Mouse (Mus musculus): ENCODE measurements around the gene Ptprg. TPM values are rescaled to one million over a fixed set of nuclear protein-coding genes. Genes with fewer than 3 reads are reported as not detected.

Ptprg gene
- total RNA-seq, 2 experiments from 2014 or later = 69.3 to 72.5 TPM

DNA sequence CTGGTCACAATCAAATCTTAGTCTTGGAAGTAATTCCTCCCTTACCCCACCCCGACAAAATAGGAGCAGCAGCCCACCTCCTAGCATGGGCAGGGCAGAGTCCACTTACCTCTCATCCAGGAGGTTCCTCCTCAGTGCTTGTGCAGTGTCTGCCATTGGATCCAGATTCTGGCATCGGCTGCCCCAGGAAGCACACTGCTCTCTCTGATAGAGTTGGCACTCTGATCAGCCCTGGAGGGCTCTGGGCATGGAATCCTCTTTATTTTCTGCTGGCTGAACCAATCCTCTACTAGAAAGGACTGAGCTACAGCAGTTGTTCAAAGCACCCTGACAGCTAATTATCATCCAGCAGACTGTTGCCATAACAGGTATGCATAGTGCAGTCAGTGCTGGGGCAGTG is 272.2 kb downstream of the Ptprg start:
- no peak for DNase-seq

DNA sequence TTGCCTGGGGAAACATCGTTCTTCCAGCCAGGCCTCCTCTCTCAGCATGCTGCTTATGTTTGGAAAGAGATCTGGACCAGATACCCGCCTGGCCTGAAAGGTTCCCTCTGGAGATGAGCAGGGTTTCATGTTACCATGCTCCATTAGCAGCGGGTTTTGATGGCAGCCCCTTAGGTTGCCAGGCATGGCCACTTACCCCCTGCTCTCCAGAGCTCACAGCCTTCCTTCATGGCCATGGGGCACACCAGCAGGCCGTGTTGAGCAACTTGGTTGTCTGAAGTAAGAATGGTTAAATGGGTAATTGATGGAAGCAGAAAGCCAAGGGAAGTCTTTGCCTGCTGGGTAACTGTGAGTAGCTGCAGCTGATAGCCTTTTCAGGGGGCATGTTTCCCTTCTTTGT is 274.8 kb downstream of the Ptprg start:
- no peak for DNase-seq

DNA sequence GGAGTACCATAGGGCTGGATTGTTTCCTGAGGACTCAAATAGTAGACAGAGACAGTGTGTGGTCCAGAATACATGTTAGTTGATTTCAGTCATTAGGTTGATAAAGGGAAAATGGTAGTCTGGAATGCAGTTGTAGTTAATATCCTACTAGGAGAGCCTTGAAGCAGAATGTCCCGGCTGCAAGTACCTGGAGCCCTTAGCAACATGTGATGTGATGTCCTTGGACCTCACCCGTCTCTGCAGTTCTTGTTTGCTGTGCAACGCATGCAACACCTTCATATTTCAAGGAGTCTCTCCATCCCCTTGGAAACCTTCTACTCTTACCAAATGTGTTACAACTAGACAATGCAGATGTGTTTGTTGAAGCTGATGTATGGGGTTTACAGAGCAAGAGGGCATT is 280.3 kb downstream of the Ptprg start:
- DNase-seq = no peak

DNA sequence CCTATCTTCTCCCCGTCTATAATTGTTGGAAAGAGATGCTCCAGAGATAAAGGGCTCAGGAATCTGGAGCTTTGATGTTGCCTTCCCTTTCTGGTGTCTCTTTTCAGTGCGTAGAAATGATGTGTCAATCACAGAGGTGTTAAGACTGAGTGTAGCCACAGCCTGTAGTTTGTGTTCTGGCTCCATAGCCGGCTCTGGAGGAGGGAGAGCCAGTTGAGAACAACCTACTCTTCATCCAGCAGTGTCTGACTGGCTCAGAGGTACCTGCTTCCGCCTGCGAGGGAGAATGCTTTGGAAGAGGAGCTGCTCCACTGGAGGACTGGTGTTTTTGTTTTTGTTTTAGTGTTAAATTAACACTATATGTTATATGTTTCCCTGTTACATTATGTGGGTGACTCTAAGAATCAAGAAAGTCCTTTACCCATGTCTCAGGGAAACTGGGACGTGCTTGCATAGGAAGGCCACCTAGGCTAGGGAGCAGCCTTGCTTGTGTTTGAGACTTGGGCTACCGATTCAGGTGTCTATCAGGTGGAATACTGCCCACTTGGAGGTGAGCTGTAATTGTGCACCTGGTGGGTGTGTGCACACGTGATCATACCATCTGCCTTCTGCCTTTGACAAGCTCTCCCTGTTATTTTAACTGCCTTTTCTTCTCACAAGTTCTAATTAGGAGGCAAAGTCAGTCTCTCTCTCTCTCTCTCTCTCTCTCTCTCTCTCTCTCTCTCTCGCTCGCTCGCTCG is 282.5 kb downstream of the Ptprg start:
- DNase-seq = no peak

DNA sequence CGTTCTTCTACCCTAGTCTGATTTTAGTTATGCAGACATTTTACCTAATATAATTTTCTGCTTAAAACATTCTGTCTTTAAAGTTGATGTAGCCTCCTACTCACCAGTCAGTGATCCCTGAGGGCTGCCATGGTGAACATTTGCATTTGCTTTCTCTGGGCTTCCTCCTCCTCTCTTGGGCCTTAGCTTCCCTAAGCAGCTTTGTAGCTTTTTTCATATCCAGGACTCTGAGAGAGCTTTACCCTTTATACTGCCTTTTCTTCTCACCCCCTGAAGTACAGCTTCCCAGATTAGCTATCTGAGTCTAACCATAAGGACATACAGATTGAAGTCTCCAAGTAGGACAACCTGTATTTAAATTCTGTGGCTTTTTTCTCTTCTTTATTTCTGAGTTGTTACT is 284.4 kb downstream of the Ptprg start:
- no peak for DNase-seq

DNA sequence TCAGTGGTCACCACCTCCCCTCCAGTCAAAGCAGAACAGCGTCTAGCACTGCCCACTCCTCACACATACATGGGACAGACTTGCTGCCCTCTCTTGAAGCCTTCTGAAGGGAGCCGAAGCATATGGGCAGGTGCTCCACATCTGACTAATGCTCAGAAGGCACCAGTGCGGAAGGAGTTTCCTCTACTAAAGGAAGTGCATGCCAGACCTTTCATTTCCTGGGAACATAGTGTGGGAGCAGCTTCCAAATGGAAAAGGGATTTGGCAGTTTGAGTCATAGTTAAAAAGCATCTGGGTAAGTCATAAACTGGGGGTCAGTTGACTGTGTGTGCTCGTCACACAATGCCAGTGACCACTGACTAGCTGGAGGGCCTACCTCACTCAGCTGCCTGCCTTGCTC is 288.3 kb downstream of the Ptprg start:
- no peak for DNase-seq

DNA sequence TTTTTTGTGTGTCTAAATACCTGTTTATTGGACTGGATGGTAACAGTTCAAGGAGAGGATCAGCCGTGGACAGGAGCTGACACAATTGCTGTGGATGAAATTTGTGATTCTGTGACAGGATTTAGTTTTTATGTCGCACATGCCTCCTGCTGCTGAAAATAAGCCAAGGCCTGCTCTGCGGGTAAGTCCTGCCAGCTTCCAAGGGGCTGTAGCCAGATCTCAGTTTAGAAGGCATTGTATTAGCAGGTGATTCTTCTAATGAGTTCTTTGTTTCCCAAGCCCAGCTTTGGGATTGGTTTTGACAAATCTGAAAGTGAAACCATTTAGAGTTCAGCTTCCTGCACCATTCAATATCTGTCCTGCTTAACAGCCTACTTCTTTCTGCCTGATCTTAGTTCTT is 299.6 kb downstream of the Ptprg start:
- DNase-seq = no peak

DNA sequence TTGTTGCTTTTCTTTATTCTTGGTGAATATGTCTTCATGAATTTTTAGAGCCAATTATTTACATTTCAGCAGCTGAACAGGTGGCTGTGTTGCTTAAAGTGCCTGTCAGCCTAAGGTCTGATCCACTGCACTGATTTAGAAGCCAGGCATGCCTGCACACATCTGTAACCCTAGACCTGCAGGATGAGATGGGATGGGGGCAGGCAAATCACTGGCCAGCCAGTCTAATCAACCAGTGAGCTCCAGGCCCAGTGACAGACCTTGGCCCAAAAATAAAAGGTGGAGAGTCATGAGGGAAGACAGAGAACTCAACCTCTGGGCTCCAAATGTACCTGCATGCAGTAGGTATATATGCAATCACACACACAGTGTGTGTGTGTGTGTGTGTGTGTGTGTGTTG is 302.2 kb downstream of the Ptprg start:
- no peak for DNase-seq

DNA sequence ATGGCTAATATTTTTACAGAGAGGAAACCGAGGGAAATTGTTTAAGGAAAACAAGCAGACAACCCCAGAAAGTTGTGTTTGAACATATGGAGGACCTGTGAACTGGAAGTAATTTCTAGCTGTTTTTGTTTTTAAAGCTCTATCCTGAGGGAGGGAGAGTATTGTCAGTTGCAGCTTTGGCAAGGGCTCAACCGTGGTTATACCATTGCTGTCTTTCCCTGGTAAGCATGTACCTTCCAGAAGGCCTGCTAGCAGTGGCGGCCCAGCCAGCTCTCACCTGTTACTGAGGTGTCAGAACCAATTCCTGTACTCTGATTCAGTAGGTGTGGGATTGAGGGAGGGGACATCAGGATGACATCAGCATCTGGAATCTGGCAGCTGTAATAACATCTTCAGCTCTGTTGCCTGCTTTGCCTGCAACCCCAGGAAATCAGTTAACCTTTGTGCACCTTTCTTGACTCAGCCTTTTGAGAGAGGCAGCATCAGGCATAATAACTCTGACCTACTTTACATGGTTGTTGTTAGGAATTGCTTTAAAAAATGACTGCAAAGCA is 304.7 kb downstream of the Ptprg start:
- no peak for DNase-seq

DNA sequence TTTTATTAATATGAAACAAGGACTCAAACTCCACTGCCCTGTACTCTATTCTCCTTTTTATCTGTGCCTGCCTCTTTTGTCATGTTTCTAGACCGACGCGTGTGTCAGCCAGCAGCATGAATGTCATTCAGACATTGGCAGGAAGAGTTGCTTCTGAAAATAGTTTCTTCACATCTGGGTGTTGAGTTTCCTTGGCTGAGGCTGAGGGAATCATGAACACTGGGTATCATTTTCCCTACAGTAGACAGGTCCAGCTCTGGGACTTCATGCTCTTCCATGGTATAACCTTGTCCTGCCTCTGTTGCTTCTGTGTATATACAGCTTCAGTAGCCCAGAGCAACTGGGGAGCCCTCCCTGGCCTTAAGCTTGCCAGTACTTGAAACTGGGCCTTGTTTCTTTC is 310.0 kb downstream of the Ptprg start:
- DNase-seq = peak; percentile 45

DNA sequence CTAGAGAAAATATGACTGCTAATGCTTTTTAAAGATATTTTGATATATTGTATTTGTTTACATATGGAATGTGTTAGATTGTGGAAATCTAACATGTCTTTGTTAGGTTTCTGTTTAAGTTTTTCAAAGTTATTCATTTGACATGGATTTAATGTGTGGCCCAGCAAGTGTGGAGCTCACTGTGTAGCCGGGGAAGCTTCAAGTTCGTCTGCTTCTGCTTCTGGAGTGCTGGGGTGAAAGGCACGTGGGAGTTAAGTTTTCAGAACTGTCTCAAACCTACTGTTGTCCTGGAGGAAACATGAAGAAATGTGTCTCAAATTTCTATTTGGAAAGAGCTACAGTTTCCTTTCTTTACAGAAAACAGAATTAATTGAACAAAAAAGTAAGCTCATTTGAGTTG is 311.5 kb downstream of the Ptprg start:
- no peak for DNase-seq

DNA sequence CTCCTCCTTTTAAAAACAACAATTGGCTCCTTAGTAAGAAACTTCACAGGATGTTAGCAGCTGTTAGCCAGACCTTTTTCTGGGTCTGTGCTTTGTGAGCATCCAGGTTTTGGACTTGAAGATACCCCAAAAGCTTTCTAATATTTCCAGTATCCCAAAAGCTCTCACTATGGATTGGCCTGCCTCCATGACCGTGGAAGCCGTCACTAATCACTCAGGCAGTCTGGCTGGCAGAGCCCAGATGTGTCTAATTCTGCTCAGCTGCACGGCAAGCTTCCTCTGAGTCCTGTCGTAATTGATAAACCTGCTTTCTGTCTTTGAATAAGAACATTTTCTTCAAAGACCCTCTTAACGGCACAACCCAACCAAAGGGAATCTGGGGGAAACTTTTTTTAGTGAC is 312.0 kb downstream of the Ptprg start:
- DNase-seq = no peak

DNA sequence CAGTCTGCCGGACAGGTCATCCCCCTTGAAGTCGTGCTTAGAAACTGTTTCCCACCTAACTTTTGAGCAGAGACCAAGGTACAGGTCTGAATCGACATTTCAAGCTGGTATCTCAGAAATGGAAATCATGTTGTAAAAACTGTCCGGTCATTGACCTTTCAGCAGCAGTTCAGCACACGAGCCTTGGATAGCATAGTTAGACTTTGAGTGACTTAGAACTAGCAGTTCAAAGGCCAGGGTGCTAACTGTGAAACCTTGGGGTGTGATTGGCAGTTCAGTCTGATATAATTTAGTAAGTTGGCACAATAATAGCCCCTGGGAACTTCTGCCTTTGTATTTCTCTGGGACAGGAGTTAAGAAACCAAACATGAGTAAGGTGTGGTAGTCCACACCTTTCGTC is 312.5 kb downstream of the Ptprg start:
- DNase-seq = no peak

DNA sequence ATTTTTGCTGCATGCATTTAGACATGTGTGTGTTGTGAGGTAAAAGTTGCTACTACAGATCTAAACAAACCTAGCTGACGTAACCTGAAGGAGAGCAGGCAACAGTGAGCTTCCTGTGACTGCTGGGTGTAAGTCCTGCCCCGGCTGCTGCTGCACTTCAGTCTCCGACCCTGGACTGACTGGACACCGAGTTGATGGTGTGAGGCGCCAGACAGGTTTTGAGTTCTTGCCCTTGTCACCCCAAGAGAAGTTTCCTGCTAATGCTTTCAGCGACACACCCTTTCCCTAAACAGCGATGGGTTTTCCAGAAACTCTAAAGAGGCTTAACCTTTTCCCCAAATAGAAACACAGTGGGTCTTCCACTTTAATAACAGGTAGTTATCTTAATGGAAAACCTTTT is 313.1 kb downstream of the Ptprg start:
- no peak for DNase-seq

DNA sequence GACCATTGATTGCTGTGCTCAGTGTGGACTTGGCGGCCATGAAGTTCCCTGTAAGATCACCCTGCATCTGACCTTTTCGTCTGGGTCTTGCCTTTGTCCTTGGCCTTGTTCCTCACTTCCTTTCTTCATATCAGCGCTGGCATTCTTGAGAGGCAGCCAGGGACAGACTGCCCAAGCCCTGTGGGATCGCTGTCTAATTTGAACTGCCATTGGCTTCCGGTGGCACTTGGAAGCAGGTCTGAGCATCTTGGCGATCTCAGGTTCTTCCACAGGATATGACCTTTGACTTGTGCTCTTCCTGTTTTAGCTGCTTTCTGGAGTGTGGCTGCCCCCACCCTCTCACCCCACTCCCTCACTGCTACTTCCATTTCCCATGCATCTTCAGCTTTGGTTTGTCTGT is 315.3 kb downstream of the Ptprg start:
- DNase-seq = no peak

DNA sequence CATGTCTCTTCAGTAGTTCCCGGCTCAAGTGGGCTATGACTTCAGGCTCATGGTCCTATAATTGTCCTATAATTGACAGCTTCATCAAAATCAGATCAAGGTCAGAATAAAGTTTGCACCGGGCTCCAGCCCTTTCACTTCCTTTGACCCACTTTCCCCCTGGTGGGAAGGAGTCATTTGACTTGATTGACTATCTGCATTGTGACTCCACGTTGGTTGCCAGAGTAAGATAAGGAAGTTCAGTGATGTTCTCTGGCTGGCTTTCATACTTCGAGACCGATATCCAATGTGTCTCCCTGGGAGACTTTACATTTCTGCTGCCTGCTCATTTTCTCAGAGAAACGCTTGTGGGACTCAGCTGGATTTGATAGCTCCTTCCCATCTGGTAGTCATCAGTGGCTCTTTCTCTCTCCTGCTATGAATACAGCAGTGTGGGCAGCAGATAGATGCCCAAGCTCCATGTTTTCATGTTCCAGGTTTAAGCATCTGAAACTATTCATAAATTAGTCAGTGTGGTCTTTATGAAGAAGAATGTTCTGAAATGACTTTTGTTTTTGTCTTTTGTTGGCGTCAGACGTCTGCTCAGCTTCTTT is 318.5 kb downstream of the Ptprg start:
- no peak for DNase-seq

DNA sequence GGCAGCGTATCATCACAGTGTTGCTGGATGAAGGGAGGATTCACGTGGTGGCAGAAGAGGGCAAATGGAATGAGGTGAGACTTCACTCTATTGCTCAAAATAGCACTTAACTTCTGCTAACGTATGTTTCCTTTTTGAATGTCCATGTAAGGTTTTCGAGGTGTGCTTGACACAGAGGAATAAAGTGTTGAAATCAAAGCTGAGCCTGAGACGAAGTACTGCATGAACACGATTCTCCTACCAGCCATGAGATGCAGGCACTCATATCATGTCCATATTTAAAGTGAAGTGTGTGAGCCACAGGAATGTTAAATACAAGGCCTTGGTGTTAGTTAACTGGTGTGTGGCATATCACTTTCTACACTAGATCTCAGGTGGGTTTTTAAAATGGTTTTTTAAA is 320.9 kb downstream of the Ptprg start:
- no peak for DNase-seq

DNA sequence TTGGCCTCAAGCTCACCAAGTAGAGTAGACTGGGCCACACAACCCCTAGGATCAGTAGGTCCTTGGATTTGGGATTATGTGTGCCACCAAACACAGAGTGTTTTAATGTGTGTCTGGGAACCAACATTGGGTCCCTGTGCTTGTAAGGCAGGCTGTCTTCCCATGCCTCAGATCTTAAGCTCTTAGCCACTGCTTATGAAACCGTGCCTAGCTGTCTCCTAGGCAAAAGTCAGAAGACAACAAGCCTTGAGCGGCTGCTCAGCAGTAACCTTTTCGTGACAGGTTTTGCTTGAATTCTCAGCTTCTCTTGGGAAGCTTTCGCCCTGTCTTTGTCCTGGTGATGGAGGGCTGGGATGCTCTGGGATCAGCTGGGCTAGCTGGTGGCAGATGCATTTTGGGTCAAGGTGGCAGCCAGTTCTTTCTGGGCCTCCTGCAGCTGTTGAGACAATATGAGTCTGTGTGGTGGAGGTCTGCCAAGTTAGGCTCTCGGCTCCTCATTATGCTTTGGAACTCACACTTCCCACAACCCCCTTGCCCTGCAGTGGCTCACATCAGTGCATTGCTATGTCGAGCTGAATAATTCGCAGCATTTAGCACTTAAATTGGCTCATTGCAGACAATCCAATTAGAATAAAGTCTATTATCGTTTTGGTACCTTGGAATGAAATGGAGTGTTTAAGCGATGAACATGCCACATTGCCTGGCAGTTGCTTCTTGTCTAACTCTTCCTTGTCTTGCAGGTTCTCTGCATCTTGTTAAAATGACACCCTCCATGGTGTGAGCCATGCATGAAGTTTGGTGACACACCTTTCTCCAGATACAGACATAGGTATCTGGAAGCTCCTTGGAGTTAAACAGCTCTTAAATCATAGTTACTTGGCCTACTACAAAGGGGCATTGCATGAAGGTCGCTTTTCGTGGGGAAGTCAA is 321.9 kb downstream of the Ptprg start:
- DNase-seq = no peak

DNA sequence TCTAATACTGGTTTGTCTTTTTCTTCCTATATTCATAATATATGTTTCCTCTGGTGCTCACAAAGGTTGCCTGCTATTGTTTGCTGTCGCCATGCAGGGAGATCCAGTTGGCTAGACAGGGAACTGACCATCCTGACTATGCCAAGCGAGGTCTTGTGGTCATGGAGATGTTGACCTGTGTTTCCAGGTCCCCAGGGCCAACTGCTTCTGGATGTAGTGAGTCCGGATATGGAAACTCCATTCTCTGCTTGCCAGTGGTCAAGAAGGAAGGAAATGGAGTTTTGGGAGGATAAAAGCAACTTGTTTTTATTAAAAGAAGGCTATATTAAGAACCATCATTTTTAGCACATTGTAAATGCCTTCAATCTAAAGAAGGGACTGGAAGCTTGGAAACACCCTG is 327.8 kb downstream of the Ptprg start:
- no peak for DNase-seq

DNA sequence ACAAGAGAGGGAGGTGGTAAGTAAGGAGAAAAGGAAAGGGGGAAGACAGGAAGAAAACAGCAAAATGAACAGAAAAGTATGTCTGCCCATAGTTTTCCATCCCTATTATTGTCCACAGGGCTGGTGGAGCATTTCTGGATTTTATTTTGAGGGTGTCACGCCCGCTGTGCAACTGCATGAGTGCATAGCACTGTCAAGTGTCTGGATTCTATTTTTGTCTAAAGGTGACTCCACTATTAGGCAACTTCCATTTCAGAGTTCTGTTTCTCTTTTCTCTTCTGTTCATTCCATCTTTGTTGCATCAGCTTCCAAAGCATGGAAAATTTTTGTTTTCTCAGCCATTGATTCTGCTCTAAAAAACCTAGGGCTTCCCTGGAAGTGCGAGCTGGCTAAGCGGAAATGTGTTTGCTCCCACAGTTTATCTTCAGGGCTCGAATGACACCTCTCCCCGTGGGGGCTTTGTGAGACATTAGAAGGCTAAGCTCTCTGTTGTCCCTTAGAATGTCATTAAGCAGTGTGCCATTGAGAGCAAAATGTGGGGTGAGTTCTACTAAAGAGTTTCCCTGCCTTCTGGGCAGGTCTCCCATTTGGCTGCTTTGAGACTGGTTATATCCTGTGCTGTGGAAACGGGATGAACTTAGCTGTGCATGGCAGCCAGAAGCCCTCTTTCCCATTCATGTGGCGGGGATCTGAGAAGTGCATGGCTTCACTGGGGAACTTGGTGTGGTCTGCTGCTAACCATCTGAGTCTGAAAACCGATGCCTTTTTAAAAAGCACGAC is 330.0 kb downstream of the Ptprg start:
- DNase-seq = peak; percentile 47

DNA sequence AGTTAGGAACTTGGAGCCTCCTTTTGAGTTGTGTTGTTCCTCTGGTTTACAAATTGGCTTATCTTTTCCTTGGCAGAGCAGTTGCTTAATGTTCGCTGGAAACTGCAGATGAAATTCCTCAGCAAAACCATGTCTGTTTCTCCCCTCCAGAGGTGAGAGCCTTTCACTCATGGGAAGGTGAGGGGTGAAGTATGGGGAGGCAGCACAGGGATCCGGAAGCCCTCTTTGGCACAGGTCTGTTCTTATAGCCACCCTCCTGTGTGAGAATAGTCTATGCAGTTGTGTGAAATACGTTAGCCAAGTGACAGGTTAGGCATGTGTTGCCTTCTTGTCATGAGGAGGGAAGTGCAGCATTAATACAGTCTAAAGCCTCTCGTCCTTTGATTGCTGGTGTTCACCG is 330.7 kb downstream of the Ptprg start:
- DNase-seq = no peak

DNA sequence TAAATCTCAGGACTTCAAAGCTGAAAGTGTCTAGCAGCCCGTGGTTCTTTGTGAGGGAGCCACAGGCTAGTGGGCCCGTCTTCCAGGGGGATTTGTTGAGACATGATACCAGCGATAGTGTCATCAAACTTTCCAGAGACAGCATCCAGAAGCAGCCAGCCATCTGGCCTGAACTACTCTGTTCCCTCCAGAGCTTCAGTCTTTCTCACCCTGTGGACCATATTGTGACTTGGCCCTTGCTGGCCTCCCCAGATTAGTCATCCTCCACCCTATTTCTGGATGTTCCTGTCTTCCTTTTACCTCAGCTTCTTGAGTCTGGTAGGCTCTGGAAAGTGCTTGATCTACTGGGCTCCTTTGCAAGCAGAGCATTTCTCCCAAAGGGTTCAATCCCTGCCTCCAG is 333.1 kb downstream of the Ptprg start:
- DNase-seq = no peak
